Mouse (Mus musculus) gastrocnemius, postnatal 10 days (tissue): ENCODE measurements around the gene Exoc4. TPM values are rescaled to one million over a fixed set of nuclear protein-coding genes. Genes with fewer than 3 reads are reported as not detected.

Experiments used
- DNase-seq: peaks from one replicate; pipeline ENCODE4 v3.0.0; 2021; ENCODE audit warnings: mixed read lengths
- total RNA-seq, 2 experiments: library from RNA; stranded (reverse); gene quantifications; 2 replicates each; pipeline ENCODE4 v1.2.3; 2021

Exoc4 gene
- total RNA-seq, 2 experiments from 2014 or later, result 39.1 to 49.3 TPM

- no peak for DNase-seq
Observed at GRCm38 (mm10) chr6:33869251-33869650, 620.4 kb downstream of the Exoc4 start.

- DNase-seq, result no peak
Observed at GRCm38 (mm10) chr6:33870468-33871142, 621.7 kb downstream of the Exoc4 start.

- no peak for DNase-seq
Observed at GRCm38 (mm10) chr6:33871286-33871685, 622.4 kb downstream of the Exoc4 start.

GRCm38 (mm10) chr6:33872192-33872591, 623.3 kb downstream of the Exoc4 start:
- DNase-seq, result no peak

GRCm38 (mm10) chr6:33873000-33873399, 624.1 kb downstream of the Exoc4 start:
- no peak for DNase-seq

GRCm38 (mm10) chr6:33874291-33875014, 625.6 kb downstream of the Exoc4 start:
- DNase-seq, result no peak

- no peak for DNase-seq
Observed at GRCm38 (mm10) chr6:33884141-33884683, 635.3 kb downstream of the Exoc4 start.

GRCm38 (mm10) chr6:33886941-33887340, 638.1 kb downstream of the Exoc4 start:
- DNase-seq, result no peak

GRCm38 (mm10) chr6:33890926-33891325, 642.0 kb downstream of the Exoc4 start:
- no peak for DNase-seq

GRCm38 (mm10) chr6:33892142-33892541, 643.3 kb downstream of the Exoc4 start:
- DNase-seq, result no peak

- no peak for DNase-seq
Observed at GRCm38 (mm10) chr6:33899973-33900372, 651.1 kb downstream of the Exoc4 start.

- no peak for DNase-seq
Observed at GRCm38 (mm10) chr6:33900615-33901014, 651.7 kb downstream of the Exoc4 start.

- no peak for DNase-seq
Observed at GRCm38 (mm10) chr6:33905099-33905498, 656.2 kb downstream of the Exoc4 start.

- no peak for DNase-seq
Observed at GRCm38 (mm10) chr6:33910671-33911070, 661.8 kb downstream of the Exoc4 start.

- no peak for DNase-seq
Observed at GRCm38 (mm10) chr6:33913072-33913471, 664.2 kb downstream of the Exoc4 start.

- no peak for DNase-seq
Observed at GRCm38 (mm10) chr6:33913486-33913885, 664.6 kb downstream of the Exoc4 start.

- DNase-seq, result no peak
Observed at GRCm38 (mm10) chr6:33913964-33914363, 665.1 kb downstream of the Exoc4 start.

- no peak for DNase-seq
Observed at GRCm38 (mm10) chr6:33923571-33923970, 674.7 kb downstream of the Exoc4 start.

- DNase-seq, result no peak
Observed at GRCm38 (mm10) chr6:33924888-33925287, 676.0 kb downstream of the Exoc4 start.

GRCm38 (mm10) chr6:33929342-33930086, 680.6 kb downstream of the Exoc4 start:
- DNase-seq, result peak; percentile 86

GRCm38 (mm10) chr6:33930087-33930945, 681.4 kb downstream of the Exoc4 start:
- DNase-seq, result no peak

GRCm38 (mm10) chr6:33937906-33938305, 689.0 kb downstream of the Exoc4 start:
- no peak for DNase-seq
